Mouse (Mus musculus) cerebellum, adult 2 months (tissue): ENCODE measurements around the gene Mgea5.
"Not testable (repeated sequence)": the region's sequence is repeated elsewhere in the genome, so short reads cannot be mapped to it uniquely, and the experiment has no call there.

Source experiments
- CTCF ChIP-seq: fragments of 200-500 bp; IDR thresholded peaks from 2 replicates; pipeline ENCODE4 v1.5.1; 2011; ENCODE audit warnings: low read depth, mild to moderate bottlenecking, control low read depth, low read length, moderate library complexity, borderline replicate concordance; ENCODE audit not compliant: insufficient read depth
- POLR2A ChIP-seq: fragments of 200-500 bp; IDR thresholded peaks from 2 replicates; pipeline ENCODE4 v1.6.1; 2011; ENCODE audit warnings: low read length, control low read depth, borderline replicate concordance; ENCODE audit not compliant: insufficient read depth

DNA sequence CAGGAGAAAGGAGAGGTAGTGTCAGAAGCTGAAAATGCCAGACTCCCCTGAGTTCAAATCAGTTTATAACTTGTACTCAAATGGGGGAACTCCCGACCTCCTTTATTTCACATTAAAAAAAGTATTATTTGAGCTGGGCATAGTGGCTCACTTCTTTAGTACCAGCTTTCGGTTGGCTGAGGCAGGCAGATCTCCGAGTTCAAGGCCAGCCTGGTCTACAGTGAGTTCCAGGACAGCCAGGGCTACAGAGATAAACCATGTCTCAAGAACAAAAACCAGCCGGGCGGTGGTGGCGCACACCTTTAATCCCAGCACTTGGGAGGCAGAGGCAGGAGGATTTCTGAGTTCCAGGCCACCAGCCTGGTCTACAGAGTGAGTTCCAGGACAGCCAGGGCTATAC, 22.2 kb upstream of the Mgea5 start:
- TF ChIP-seq CTCF, POLR2A: not testable (repeated sequence)
